Mouse (Mus musculus) adrenal gland, adult 8-10 months (tissue): Measurements from ENCODE around the gene 2610008E11Rik. TPM values are rescaled to one million over a fixed set of nuclear protein-coding genes. Genes with fewer than 3 reads are reported as not detected.
"Not testable (repeated sequence)": the region's sequence is repeated elsewhere in the genome, so short reads cannot be mapped to it uniquely, and the experiment has no call there.

ENCODE experiments used
- DNase-seq: peaks from one replicate; pipeline ENCODE4 v3.0.0; 2022
- total RNA-seq, 4 experiments: library from RNA; stranded (reverse); gene quantifications; 2 replicates each; pipeline ENCODE4 v1.2.4; 2022

2610008E11Rik gene
- 10 to 100 TPM; 14.6 to 25.3 (median 19.8) TPM for total RNA-seq

DNA sequence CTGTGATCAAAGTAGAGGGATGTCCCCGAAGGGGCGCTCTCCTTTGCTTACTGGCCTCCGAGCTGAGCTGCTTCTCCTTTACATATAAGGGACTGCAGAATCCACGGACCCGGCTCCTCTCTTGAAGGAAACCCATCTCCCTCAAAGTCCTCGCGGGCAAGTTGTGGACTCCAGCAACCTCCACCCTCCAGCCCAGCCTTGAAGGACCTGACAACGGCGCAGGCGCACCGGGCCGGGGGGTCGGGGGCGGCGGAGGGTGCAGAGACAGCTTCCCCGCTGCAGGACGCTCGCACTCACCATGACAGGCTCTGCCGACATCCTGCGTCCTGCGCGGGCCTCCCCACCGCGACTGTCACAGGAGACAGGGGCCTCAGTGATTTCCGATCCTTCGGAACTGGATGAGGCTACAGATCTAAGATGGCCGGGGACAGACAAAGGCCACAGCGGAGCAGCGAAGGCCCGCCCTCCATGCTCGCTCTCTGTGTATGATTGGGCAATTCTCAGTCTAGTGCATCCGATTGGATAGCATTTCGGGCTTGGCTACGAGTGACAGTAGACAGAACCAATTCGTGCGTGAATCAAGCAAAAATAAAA, at the start of gene 2610008E11Rik:
Gene 2610008E11Rik, minus strand, starts transcription at position 440 of the 594 bp plus-strand sequence.
- peak; percentile 92 for DNase-seq

DNA sequence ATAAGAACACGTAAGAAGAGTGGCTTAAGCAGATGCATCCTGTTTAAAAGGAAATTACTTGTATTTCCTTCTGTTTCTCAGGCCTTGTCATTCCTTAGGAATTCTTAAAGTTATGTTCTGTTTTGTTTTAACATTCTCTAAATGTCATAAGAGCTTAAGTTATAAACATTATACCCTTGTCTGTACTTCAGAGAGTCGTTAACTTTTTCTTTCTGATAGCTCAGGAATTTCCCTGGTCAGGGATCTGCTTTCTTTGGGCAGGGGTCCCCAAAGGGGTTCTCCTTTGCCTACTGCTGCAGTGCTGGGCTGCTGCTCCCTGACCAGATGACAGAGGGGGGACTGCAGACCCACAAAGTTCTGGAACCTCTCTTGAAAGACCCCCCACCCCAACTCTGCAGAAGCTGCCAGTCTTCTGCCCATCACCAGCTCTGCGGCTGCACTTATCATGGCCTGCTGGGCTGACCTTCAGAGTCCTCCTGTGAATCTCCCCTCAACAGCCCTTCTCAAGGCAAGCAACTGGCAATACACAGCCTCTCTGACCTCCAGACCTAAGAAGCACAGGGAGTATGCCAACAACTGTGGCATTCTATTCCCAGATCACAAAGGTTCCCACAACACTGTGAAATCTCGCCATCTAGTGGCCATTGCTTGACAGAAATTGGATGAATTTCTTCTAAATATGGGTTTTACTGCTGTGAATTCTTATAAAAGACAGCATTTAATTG, 18.9 kb upstream of the 2610008E11Rik start:
- peak; percentile 30 for DNase-seq

DNA sequence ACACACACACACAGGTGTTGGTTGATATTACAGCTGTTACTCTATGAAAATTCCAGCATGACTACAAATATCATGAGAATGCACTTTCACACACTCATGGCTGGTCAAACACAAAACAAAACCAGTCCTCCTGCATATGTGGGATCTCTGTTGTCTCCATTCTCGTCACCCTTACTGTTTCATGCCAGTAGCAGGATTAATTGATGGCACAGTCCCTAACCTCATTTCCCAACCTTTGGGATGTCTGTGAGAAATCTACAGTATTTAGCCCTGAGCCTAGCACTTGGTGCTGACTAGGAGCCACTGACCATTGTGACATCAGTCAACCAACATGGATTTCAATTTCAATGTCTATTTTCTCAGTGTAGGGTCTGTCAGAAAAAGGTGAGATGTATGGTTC, 17.7 kb upstream of the 2610008E11Rik start:
- no peak for DNase-seq

DNA sequence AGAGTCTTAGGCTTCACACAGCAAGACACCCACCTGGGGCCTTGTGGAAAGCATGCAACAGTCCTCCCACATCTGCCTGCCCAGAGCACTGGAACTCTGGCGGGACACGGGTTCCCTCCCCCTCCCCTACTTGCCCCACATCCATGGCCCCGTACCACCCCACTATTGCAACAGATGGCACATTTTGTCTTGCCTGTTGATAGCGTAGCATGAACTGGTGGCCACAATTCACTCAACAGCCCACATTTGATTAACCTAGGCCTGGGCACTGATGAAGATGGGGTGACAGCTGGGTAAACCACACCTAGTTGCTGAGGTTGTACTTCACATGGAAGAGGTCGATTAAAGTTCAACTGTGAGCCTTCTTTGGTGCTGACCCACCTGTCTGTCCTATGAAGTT, 13.1 kb upstream of the 2610008E11Rik start:
- DNase-seq, result no peak

DNA sequence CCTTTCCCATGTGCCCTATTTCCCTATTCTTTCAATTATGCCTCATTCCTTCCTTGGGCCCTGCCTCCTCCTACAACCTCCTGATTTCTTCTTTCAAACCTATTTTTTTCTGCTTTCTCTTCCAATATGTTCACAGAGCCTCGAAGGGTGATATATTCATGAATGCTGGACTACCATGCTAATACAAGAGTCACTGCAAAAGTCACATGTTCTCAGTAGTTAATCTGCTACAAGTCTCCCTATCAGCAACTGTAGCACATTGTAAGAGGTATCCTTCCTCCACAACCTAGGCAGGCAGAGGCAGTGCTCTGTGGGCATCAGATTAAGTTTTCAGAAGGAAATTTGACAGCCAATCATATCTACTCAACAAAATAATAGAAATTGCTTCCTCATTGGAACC, 11.8 kb upstream of the 2610008E11Rik start:
- DNase-seq, result no peak

DNA sequence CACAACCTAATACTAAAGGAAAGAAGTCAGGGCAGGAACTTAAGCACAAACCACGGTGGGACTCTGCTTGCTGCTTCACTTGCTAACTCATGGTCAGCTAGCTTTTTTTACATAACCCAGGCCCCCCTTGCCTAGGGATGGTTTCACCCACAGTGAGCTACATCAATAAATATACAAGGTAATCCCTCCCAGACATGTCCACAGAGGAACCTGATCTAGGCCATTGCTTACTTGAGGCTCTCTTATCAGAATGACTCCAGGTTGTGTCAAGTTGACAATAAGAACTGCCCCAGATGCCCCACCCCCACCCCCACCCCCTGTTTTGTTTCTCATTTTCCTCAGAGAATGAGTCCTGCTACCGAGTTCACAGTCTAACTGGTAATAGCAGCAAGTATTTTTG, 10.1 kb upstream of the 2610008E11Rik start:
- DNase-seq, result no peak

DNA sequence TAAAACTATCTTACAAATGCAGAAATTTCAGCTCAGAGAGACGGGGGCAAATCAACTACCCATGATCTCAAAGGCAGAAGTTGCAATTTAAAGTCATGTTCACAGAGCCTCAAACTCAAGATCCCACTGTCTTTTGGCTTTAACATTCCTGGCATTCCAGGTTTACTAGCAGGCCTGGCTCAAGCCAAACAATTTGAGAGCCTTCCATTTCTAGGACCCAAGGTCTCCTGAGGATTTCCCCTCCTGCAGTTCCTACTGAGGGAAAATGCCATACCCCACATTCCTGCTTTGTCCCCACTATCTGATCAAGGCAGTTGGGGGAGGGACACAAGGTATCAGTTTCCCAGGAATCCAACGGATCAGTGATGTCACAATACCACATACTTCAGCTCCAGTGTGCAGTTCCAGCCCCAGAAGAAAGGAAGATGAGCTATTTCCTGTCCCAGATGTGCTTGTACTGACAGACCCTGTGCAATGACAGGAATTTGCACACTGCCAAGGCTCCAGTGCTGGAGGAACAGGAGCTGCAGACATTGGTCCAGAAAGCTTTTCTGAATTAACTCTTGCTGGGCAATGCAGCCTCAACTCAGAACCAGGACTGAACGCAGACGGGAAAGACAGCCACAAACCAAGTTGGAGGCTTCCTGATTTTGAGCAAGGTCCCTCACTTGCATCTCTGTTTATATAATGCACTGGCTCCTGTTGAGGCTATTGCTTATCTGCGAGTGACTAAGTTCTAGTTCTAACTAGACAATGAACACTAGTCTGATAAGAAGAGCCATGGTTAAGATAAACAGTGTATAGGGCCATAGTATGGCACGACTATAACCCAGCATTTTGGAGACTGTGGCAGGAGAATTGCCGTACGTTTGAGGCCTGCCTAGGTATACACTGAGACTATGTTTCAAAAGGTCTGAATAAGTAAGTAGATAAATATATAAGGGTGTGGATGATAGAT, 9.2 kb upstream of the 2610008E11Rik start:
- DNase-seq, result no peak

DNA sequence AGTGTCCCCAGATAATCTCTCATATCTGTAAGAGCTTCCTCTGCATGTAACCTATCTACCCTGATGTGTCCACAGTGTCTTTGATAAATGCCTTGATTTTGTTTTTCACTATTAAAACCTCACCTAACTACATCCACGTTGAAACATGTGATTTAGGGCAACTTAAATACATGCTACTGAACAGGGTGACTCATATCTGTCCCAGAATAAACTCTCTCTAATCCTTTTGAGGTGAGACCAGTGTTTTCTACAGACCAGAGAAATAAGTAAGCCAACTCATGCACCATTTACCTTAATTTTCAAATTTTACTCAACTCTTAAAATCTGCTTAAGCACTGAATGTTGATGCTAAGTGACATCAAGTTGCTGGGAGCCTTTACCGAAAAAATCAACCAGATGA, 694 bp downstream of the 2610008E11Rik start:
- DNase-seq, result no peak

DNA sequence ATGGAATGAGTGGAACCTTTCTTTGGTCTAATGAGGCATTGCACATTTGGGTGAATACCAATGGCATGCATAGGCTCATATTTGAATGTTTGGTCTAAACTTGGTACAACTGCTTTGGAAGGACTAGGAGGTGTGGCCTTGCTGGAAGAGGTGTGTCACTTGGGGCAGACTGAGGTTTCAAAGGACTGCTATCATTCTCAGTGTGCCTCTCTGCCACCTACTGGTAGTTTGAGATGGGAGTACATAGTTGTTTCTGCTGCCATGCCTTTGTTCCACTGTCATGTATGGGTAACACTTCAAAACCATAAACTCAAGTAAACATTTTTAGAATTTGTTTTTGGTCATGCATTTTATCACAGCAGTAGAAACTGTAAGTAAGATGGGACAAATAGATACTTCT, 5.7 kb downstream of the 2610008E11Rik start:
- no peak for DNase-seq

DNA sequence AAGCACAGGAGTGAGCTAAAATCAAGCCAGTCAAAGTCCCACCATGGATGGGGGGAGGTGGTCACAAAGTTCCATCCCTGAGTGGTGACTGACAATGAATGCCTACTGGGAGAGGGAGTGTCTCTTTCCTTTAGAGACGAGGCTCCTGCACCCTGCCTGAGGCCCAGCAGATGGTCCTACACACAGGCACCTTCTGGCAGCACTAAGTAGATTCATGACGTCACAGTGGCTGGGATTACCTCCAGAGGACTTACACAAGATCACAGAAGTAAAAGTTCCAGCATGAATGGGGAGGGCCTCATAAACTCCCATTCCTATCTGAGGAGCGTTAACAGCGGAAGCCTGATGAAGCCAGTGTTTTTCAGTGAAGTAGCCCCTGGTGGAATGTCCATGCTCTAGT, 8.4 kb downstream of the 2610008E11Rik start:
- DNase-seq, result no peak

DNA sequence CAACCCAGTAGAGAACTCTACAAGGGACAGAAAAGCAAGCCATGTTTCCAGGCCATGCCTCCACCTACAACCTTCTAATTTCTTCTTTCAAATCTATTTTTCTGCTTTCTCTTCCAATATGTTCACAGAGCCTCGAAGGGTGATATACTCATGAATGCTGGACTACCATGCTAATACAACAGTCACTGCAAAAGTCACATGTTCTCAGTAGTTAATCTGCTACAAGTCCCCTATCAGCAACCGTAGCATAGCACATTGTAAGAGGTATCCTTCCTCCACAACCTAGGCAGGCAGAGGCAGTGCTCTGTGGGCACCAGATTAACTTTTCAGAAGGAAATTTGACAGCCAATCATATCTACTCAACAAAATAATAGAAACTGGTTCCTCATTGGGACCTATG, 10.8 kb downstream of the 2610008E11Rik start:
- no peak for DNase-seq

DNA sequence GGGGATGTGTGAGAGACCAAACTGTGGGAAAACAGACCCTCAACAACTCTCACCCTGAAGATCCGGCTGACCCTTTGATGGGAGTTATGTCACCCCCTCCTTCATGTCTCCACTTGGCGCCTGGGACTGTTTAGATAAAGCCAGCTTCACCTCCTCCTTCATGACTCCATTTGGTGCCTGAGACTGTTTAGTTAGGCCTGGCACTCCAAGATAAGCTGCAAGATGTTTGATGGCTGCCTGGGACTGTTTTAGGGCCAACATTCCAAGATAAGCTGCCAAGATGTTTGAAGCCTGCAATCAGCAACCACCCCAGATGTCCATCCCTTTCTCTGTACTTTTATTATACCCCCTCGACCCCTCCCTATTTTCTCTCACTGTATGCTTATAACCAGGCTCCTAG, 40.0 kb downstream of the 2610008E11Rik start:
- not testable (repeated sequence) for DNase-seq

DNA sequence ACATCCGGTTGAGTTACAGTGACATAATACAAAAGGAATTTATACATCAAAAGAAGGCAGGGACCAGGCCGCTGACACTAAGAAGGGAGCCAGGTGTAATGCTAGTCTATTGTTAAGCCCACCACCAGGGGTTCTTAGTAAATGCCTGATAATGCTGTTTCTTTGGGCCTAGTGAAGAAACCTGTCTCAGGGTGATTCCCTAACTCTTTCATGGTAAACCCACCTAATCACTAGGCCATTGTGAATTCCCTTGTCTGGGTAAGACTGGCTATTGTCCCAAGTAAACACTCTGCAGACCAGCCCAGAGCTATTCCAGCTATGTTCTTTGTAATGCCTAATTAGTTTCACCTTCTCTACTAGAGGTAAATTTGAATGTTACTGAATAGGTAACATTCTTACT, 54.9 kb downstream of the 2610008E11Rik start:
- DNase-seq, result not testable (repeated sequence)

DNA sequence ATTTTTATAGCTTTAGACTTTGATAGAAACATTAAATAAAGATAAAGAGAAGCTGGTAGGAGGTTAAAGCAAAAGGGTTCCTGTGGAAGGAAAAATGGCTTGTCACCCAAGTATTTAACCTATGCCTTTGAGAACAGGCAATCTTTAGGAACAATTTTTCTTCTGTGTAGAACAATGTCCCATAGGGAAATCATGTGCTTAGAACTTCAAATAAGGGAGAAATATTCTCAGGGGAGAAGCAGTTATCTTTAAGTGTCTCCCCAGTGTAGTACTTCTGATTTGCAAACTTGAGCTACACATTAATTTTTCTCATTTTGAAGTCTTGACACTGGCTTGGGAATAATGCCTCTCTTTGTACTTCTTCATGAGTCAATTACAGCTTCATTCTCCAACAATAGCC, 69.0 kb downstream of the 2610008E11Rik start, which contains the start of gene Olfr57:
Gene Olfr57, plus strand, starts transcription at position 301 of the 400 bp plus-strand sequence.
- no peak for DNase-seq

Other genes with a start within 250 kb of the 2610008E11Rik start
- gene Olfr1356, start 245.4 kb downstream of the 2610008E11Rik start, total RNA-seq, result not detected
- not detected for gene Olfr1355, start 222.1 kb downstream of the 2610008E11Rik start, total RNA-seq
- not detected for gene Olfr1354, start 184.4 kb downstream of the 2610008E11Rik start, total RNA-seq
- not detected for gene Olfr8, start 147.0 kb downstream of the 2610008E11Rik start, total RNA-seq
- gene Olfr1353, start 134.3 kb downstream of the 2610008E11Rik start, total RNA-seq, result not detected
- gene Olfr1352, start 116.5 kb downstream of the 2610008E11Rik start, total RNA-seq, result not detected
- gene Olfr1351, start 85.1 kb downstream of the 2610008E11Rik start, total RNA-seq, result not detected
- not detected for gene Olfr57, start 68.9 kb downstream of the 2610008E11Rik start, total RNA-seq
- not detected for gene Vmn2r80, start 51.2 kb upstream of the 2610008E11Rik start, total RNA-seq
- not detected for gene Vmn2r81, start 150.1 kb upstream of the 2610008E11Rik start, total RNA-seq